Mouse (Mus musculus) adrenal gland, adult 18-20 months (tissue): Measurements from ENCODE around the gene Btbd9. TPM values are rescaled to one million over a fixed set of nuclear protein-coding genes. Genes with fewer than 3 reads are reported as not detected.
A peak's percentile ranks its signal among the peaks of the same experiment; 100 is the strongest.

Experiments
- DNase-seq, 2 experiments: peaks; one replicate each; pipeline ENCODE4 v3.0.0; 2021 to 2022; ENCODE audit warnings: low spot score in 2 of 2
- total RNA-seq, 2 experiments: library from RNA; stranded (reverse); gene quantifications; 1 replicate in 1 of 2; 2 replicates in 1 of 2; pipeline ENCODE4 v1.2.3; 2021

Btbd9 gene
- total RNA-seq, 2 experiments from 2014 or later: 52.2 to 81.3 TPM

DNA sequence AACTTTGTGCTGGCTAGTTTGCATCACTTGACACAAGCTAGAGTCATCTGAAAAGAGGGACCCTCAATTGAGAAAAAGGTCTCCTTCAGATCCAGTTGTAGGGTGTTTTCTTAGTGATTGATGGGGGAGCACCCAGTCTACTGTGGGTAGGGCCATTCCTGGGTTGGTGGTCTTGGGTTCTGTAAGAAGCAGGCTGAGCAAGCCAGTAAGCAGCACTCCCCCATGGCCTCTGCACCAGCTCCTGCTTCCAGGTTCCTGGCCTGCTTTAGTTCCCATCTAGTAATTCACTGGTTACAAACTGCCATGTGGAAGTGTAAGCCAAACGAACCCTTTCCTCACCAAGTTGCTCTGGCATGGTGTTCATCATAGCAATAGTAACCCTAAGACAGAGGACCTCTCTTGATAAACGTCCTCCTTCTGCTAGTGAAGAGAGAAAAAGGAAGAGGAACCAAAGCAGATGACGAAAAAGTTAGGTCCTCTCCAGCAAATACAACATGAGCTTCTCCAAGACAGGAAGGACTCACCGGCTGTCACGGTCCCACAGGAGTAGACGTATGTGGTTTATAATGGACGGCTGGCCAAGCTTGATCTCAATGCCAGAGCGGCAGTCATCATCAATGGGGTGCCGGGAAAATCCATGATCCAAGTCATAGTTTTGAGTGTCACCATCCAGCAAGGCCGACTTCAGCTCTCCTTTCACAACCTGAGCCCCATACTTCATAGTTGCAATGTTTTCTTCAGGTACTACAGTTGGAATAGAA lies 59.5 kb downstream of the Btbd9 start:
- peak in 1 of 2 experiments; percentile 11 for DNase-seq

DNA sequence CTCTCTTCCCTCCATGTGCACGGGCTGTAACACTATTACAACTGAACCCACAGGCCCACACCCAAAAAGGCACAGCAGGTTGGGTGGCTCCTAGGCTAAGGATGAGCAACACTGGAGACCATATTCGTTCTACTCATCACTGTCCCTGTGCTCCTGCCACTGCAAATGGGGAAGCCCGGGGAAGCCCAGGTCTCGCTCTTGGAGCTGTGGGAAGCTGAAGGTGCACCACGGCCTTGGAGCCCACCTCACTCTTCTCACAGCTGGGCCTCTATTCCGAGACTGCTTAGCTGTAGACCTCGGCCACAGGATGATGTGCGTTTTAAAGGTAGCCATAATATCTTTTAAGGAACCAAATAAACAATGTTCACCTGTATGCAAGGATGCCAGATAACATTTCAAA lies 60.9 kb downstream of the Btbd9 start:
- peak in 1 of 2 experiments; percentile 13 for DNase-seq

DNA sequence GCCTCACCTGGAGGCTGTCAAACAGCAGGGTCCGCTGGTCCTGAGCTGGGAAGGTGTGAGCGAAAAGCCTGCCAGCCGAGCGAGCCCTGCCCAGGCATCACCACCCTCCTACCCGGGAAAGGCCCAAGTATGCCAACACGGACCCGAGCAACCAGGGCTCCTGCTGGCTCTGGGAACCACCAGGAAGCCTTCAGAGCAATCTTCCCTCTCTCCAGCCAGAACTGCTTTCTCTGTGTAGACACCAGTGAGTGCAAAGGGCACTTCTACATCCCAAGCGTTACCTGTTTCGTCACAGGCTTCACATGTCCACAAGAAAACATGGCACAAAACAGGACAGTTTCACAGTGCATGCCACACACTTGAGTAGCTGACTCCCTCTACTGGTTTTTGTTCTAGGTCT lies 63.3 kb downstream of the Btbd9 start:
- no peak for DNase-seq

DNA sequence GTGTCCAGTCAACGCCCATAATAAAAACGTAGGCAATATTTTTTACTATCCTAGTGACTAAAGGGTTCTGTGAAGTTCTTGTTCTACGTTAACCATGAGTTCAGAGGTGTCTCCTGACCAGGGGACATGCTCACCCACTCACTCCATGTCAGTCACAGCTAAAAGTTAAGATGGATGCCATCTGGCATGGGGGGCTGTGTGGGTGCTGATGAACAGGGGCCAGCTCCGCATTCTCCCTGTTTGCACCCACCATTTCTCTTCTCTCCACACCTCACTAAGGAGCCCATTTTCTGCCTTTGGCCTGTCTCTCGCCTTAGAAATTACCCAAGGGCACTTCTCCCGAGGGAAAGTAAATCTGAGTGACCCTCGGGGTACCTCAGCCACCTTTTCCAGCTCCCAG lies 63.8 kb downstream of the Btbd9 start:
- DNase-seq: no peak

DNA sequence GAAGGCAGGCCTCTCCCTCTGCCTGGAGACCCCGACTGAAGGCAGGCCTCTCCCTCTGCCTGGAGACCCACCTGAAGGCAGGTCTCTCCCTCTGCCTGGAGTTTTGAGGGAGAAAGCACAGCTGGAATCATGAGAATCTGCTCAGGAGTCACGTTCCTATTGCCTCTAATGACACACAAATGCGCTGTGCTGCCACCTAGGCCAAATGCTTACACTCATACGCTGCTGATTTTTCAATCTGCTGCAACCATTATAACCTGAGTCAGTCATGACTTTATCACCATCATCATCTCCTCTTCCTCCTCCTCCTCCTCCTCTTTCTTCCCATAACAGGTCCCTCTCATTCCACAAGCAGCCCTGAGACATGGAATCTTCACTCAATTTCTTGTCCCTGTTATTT lies 64.3 kb downstream of the Btbd9 start:
- no peak for DNase-seq

DNA sequence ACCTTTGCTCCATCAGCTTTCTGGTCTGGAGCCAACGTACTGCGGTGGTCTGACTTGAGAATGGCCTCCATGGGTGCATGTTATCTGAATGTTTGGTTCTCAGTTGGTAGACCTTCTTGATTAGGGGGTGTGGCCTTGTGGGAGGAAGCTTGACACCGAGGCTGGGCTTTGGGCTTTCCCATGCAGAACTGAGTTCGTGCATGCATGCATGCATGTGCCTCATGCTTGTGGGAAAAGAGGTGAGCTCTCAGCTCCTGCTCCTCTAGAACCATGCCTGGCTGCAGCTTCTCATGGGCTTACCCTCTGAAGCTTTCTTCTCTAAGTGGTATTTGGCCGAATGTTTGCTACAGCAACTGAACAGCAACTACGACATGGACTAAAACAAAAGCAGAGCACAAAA lies 64.9 kb downstream of the Btbd9 start:
- no peak for DNase-seq

DNA sequence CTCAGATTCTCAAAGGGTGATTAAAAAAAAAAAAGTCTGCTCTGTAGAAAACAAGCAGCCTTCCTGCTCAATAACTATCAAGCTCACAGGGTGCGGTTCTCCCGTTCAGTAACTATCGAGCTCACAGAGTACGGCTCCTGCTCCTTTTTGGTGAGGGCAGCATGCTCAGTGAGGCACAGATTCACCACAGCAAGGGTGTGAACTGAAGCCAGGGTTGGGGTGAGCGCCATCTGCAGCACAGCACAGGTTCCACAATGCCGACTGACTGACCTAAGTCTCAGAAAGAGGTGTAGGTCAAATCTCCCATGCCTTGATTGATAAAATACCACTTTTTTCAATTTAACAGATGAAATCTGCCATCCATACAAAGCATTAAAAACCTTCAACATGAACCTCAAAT lies 66.1 kb downstream of the Btbd9 start:
- DNase-seq: no peak

DNA sequence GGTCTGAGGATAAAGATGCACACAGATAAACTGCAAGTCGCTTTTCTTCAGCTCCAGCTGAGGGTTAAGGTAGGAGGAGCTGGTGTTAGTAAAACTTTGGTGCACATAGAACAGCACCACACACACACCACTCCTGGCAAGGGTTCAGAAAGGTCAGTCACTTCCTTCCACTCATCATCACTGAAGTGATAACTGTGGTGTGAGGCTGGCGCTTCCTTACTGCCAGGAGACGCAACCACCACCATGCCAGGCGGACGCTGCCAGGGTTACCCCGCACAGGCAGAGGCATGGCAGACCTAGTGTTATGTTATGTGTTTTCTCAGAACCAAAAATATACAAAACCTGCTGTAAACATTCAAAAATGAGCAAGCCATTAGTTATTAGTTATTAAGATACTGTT lies 66.6 kb downstream of the Btbd9 start:
- no peak for DNase-seq

DNA sequence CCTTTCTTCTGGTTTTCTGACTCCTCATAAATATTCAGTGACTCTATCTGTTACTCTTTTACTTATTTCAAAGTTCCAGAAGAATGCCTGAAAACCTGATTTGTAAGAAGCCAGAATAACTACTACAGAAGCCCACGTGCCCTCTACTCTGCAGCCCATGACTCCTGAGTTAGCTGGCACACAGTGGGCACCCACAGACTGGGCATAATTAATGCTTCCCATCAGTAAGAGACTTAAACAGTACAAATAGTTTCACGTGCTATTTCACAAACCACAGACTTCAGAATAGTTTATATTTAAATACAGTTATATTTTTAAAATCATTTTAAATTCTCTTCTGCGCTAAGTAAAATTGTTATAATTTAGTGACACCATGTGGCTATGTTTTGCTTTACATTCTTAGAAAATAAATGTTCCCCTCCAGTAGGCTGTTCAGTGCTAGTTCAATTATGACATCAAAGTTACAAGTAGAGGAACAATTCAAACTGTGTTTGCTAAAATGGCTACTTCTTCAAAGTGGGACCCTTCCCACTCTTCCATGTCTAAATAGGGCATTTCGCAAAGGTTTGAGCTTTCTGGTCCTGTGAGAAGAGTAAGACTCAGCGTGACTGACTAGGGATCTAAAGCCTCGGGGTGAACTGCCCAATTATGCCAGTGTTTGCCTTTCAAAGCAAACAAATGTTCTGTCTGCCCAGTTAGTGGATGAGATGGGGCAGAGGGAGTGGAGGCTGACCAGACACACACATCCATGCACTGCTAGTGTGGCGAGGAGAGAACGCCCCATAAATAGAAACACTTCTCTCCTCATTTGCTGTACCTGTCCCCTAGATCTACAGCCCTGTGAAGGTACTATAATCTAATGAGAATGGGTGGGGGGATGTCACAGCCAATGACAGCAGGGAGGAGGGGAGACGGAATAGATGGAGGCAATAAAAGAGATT lies 68.4 kb downstream of the Btbd9 start:
- no peak for DNase-seq

DNA sequence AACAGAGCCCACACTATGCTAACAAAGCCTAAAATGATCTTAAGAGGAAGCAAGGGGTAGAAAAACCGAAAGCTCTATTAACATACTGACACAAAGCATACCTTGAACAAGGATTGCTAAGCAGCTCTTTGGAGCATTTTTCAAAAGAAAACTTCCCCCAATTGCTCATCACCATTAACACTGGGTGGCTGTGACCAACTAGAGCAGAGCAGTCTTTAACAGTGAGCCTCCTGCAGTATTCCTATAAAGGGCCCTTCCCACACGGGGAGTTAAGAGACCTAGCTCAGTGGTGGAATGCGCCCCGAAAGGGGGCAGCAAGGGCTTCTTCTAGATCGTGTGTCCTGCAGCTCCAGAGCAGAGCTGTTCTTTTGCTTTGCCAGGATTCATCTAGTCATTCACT lies 69.4 kb downstream of the Btbd9 start:
- no peak for DNase-seq

DNA sequence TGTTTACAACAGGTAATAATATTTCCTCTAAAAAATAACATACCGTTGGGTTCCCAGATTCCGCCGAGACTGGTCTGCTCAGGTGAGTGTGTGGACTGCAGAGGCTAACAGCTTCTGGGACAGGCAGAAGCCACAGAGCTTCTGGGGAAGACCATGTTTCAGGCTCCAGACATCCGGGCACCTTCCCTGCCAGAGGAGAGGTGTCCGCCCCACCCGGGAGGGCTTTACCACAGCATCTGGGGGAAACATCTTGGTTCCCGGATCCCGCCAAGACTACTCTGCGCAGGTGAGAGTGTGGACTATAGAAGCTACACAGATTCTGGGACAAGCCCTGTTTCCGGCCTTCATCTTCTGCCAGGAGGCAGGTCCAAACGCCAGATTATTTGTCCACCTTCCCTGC lies 76.7 kb downstream of the Btbd9 start:
- peak in 1 of 2 experiments; percentile 13 for DNase-seq

DNA sequence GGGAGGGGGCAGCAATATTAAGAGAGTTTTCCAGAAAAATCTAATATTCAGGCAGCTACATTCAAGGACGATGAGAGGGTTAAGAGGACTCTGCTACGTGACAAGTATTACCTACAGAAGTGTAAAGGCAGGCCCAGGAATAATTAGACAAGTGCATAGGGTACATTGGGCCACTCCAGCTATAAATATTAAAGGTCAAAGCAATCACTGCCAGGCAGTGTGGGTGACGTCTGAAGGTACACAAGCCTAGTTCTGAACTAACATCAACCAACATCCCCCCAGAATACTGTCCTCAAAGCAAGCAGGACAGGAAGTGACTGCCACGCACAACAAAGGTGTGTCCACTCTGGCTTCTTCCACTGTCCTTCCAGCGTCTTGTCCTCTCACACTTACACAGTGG lies 77.5 kb downstream of the Btbd9 start:
- DNase-seq: peak in 1 of 2 experiments; percentile 7

DNA sequence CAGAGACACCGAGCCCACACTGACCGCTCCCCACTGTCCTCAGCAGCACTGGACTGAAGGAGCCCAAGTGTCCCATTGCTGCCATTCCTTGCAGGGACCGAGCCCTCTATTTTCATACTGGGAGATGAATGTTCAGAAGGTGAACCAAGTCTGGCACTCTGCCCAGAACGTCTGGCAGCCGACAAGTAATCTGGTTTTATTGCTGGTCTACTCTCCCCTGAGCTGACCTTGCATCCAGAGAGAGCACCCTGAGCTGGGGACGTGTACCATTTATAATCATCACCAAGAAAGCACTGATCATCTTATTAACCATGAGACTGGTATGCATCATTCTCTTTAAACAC lies 77.9 kb downstream of the Btbd9 start:
- peak; percentile 38 to 55 for DNase-seq

DNA sequence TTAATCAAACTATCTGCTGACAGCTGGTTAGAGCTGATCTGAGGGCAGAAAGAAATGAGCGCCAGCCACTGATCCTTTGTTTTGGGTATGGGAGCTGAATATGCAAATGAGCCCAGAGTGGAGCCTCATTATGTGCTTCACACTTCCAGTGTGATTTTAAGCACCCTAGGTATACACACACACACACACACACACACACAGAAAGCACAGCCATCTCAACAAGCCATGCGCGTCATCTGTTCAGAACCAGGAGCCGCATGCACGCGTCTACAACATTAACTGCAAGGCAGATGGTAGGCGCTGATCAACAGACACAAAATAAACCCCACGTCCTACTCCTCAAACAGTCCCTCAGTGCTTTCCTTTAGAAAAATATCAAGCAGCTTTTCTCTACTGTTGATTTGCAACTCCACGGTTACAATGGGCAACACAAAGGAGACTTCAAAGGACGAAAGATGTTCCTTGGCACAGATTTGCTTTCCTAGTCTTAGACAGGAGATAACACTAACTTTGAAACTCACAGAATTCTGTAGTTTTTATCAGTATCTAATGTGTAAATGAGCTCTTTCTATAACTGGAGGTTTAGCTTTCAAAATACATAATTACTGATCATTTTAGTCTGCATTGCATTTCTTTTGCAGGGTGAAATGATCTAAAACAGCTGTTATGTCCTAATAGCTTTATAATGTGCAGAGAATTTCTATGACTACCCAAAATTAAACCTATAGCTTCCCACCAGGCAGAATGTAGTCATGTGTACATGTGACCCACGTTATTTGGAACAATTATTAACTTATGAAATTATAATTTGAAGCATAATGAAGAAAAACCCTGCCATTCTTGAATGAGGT lies 78.5 kb downstream of the Btbd9 start:
- peak in 1 of 2 experiments; percentile 14 for DNase-seq

DNA sequence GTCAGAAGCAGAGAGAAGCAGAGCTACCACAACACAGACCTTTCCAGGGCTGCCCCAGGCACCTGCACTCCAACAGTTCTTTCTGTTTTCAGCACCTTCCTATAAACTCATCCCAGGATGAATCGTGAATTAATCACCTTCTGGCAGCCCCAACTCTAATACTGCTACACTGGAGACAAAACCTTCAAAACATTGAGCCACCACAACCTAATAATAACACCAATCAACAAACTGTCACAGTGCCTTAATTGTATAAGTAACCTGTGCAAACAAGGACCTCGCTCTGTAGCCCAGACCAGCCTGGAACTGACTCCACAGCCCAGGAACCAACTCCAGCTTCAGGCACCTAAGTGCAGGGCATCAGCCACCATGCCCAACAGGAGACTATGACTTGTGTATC lies 80.7 kb downstream of the Btbd9 start:
- DNase-seq: peak in 1 of 2 experiments; percentile 7

DNA sequence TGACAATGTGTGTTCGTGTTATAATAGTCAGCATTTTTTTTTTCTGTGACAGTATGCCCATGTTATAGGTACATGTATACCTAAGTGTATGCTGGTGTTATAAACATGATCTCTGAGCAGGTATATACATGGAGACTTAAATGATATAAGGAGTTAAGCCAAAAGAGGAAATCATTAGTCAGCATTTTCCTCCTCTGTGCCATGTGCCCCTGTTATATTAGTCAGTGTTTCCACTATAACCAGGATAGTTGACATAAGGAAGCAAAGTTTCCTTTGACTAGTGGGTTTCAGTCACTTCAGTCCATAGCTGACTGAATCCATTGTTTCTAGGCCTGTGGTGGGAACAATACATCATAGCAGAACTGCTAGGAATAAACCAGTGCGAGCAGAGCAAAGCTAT lies 81.1 kb downstream of the Btbd9 start:
- no peak for DNase-seq

DNA sequence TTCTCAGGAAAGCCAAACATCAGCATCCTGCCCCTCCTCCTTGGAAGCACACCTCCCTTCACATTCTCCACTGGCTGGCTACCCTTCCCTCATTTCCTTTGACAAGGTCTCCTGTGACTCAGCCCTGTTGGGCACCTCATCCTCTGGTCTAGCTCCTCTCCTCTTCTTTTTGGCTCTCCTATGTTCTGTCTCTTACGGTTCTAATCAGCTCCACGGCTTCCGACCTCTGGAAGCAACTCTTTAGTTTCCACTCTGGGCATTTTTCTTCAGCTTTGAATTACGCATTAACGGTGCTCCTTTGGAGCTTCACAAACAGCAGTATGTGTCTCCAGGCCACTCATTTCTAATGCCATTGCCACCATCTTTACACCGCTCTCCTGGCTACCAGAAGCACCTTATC lies 82.8 kb downstream of the Btbd9 start:
- no peak for DNase-seq

DNA sequence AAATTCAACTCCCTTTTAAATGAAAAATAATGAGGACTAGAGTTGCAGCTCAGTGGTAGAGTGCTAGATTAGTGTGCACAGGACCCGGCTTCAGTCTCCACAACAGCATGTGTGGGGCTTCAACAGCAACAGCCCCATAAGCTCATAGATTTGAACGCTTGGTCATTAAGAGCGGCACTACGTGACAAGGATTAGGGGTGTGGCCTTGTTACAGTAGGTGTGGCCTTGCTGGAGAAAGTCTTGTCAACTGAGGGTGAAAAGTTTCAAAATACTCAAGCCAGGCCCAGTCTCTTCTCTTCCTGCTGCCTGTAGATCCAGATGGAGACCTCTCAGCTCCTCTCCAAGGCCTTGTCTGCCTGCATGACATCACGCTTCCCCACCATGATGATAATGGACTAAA lies 84.1 kb downstream of the Btbd9 start:
- DNase-seq: no peak

DNA sequence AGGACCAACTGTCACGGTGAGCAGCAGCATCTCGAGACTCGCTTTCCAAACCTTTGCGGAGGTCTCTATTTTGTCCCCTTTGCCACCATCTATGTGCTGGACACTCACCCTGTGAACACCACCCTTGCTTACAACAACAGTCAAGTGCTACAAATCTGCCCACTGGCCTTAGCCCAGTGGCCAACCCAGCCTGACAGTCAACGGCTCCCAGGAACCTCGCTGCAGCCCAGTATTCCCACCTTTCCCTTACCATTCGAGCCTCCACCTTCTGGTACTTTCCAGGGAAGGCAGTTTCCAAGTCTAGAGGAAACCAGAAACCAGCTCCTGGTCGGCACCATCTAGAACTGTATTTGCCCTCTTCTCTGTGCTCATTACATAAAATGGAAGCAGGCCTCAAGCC lies 84.7 kb downstream of the Btbd9 start:
- DNase-seq: no peak

DNA sequence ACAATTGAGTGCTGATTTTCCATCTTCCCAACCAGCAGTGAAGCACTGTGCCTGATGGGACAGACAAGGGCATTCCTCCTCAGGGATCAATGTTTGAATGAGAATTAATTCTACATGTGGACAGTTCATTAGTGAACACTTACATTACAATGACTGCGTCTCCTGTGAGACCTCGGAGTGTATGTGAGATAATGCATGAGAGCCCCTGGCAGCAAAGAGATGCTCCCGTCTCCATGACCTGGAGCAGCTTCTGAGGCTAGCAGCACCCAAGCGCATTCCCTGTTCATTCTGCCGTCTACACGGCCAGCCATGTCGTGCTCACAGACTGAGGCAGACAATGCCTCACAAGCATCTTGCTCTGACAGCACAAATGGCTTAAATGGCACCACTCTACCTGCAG lies 85.7 kb downstream of the Btbd9 start:
- DNase-seq: no peak

DNA sequence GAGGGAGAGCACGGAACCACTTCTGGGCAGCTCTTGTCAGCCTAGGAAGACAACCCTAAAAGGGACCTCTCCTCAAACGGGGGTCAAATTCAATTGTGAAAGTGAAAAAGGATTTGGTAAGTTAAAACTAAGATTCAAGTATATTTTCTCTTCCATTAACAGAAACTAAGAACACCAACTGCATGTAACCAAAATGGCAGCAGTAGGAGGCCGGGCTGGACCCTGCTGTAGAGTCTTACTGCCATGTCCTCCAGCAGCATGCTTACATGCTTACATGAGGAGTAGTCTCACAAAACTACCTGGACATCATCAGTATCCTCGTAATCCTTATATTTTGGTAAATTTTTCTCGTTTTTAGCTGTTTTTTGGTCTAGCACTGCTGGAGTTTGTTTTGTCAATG lies 86.2 kb downstream of the Btbd9 start:
- no peak for DNase-seq

DNA sequence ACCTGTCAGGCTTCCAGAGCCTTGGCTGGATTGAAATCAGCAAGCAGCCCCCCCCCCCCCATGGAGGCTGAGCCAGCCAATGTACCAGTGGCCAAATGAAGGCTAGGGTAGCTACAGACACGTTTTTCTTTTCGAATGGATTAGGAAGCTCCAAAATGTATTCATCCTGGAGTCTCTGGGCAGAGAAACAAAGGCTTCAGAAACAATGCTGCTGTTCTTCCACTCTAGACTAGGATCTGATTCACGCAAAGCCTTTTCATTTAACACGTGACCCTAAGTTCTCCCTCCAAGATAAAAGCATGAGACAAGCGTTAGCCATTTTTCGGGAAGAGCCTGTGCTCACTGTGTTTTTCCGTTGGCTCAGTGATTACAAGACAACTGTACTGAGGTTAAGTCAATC lies 86.7 kb downstream of the Btbd9 start:
- no peak for DNase-seq
